Mouse (Mus musculus) thymus, postnatal 14 days (tissue): ENCODE measurements around the gene Olfr731.

ENCODE experiments used
- DNase-seq: peaks from one replicate; pipeline ENCODE4 v3.0.0; 2021

The Olfr731 gene

GRCm38 (mm10) chr14:50241766-50242165 is at the start of gene Olfr731:
Olfr731 (minus strand) TSS chr14:50241866.
- DNase-seq, result no peak

- no peak for DNase-seq
Measured at GRCm38 (mm10) chr14:50284106-50284505, 42.4 kb upstream of the Olfr731 start, which contains the start of gene Olfr732. Olfr732 (minus strand) TSS chr14:50284206.

- DNase-seq, result no peak
Measured at GRCm38 (mm10) chr14:50188098-50188497, 53.6 kb downstream of the Olfr731 start, which contains the start of gene Olfr730. Olfr730 (minus strand) TSS chr14:50188198.
